ENCODE assay signal across 25 mouse cellular contexts in genomic region chr17:67636304-67636703, GRCm38 (mm10). TPM values are rescaled to one million over a fixed set of nuclear protein-coding genes. Genes with fewer than 3 reads are reported as not detected.
DNase-seq lines count a peak whose midpoint lies in the region; ATAC-seq and TF ChIP-seq lines count a peak whose summit lies in the region.
"Had no signal": no experiment of that assay in that cellular context is flagged by ENCODE, and none has a peak within 500 bp of the region (broad histone marks: within the 10 kb centered on the region; RNA-seq: fewer than 3 reads in every experiment).

No protein-coding gene starts in this region.

- no peaks in the 10 kb centered on the region for H3K4me1 ChIP-seq in hindbrain, postnatal 0 days (ENCODE audit: insufficient read depth, low read length)
- no peaks in the 10 kb centered on the region for H3K4me1 ChIP-seq in hindbrain, embryonic 14.5 days (replicated peaks; ENCODE audit: control insufficient read depth, insufficient read depth, low read length)
- H3K4me1 ChIP-seq in lung, postnatal 0 days (ENCODE audit: insufficient read depth, low read depth, low read length): no peaks in the 10 kb centered on the region
- peaks cover 3% of the 10 kb centered on the region; the same call in 1 of the 2 replicates for H3K4me1 ChIP-seq in kidney, embryonic 16.5 days (ENCODE audit: insufficient read depth, low read length)
- H3K4me1 ChIP-seq: liver, embryonic 13.5 days had no signal

- TF ChIP-seq CTCF in hindbrain, postnatal 0 days (IDR thresholded peaks at IDR 0.05; ENCODE audit: low read depth): peak; percentile 31; the same call in 1 of the 2 replicates
- peak; percentile 53 for TF ChIP-seq CTCF in lung, postnatal 0 days (IDR thresholded peaks at IDR 0.05)

- no peak overlapping the region for H3K27ac ChIP-seq in hindbrain, postnatal 0 days
- no peak overlapping the region for H3K27ac ChIP-seq in hindbrain, embryonic 14.5 days
- no peak overlapping the region for H3K27ac ChIP-seq in lung, postnatal 0 days (ENCODE audit: low read length)
- no peak overlapping the region for H3K27ac ChIP-seq in kidney, embryonic 16.5 days (ENCODE audit: low read length)
- H3K27ac ChIP-seq: forebrain, embryonic 10.5 days; hindbrain, embryonic 10.5 days; liver, embryonic 13.5 days; macrophage had no signal

- TF ChIP-seq EP300 in lung, postnatal 0 days (IDR thresholded peaks at IDR 0.05): no peak

- no peaks in the 10 kb centered on the region for H3K27me3 ChIP-seq in hindbrain, postnatal 0 days (ENCODE audit: insufficient read depth, low read length)
- H3K27me3 ChIP-seq in hindbrain, embryonic 14.5 days (ENCODE audit: control insufficient read depth, insufficient read depth, low read length): no peaks in the 10 kb centered on the region
- no peaks in the 10 kb centered on the region for H3K27me3 ChIP-seq in lung, postnatal 0 days (replicated peaks; ENCODE audit: insufficient read depth, low read length)
- H3K27me3 ChIP-seq in kidney, embryonic 16.5 days (ENCODE audit: insufficient read depth, low read length): no peaks in the 10 kb centered on the region
- H3K27me3 ChIP-seq: liver, embryonic 13.5 days had no signal

- no peaks in the 10 kb centered on the region for H3K9me3 ChIP-seq in hindbrain, postnatal 0 days (ENCODE audit: low read length)
- H3K9me3 ChIP-seq in hindbrain, embryonic 14.5 days (ENCODE audit: control insufficient read depth, low read length): no peaks in the 10 kb centered on the region
- H3K9me3 ChIP-seq in lung, postnatal 0 days (ENCODE audit: low read length): no peaks in the 10 kb centered on the region
- H3K9me3 ChIP-seq in kidney, embryonic 16.5 days (ENCODE audit: low read length): no peaks in the 10 kb centered on the region
- H3K9me3 ChIP-seq: forebrain, embryonic 10.5 days; hindbrain, embryonic 10.5 days; liver, embryonic 13.5 days had no signal

- DNase-seq in hindbrain, postnatal 0 days (ENCODE audit: low spot score): peak; percentile 9
- DNase-seq in hindbrain, embryonic 14.5 days (ENCODE audit: low spot score): no peak
- DNase-seq in lung, postnatal 0 days (ENCODE audit: low spot score): no peak
- no peak for DNase-seq in lung, postnatal 4 days
- DNase-seq in R1 (ENCODE audit: low read depth, low spot score): peak; percentile 43
- DNase-seq in embryo, embryonic 11 days: peak; percentile 22
- DNase-seq: adrenal gland, postnatal 10 days; cerebellum, adult 8-10 months; cerebellum, postnatal 36 days; kidney, adult 18-20 months; kidney, postnatal 14 days; liver, embryonic 13.5 days; lung, adult 2 months had no signal

- H3K4me3 ChIP-seq in hindbrain, postnatal 0 days (ENCODE audit: low read length): no peak overlapping the region
- H3K4me3 ChIP-seq in hindbrain, embryonic 14.5 days (replicated peaks; ENCODE audit: low read length): no peak overlapping the region
- H3K4me3 ChIP-seq in lung, postnatal 0 days (ENCODE audit: low read depth, low read length): no peak overlapping the region
- no peak overlapping the region for H3K4me3 ChIP-seq in kidney, embryonic 16.5 days (ENCODE audit: low read length)
- H3K4me3 ChIP-seq: forebrain, embryonic 10.5 days; hindbrain, embryonic 10.5 days; liver, embryonic 13.5 days had no signal

- H3K36me3 ChIP-seq in hindbrain, postnatal 0 days (ENCODE audit: insufficient read depth, low read length): no peaks in the 10 kb centered on the region
- H3K36me3 ChIP-seq in hindbrain, embryonic 14.5 days (replicated peaks; ENCODE audit: control insufficient read depth, insufficient read depth): no peaks in the 10 kb centered on the region
- no peaks in the 10 kb centered on the region for H3K36me3 ChIP-seq in lung, postnatal 0 days (ENCODE audit: insufficient read depth, low read length)
- H3K36me3 ChIP-seq in kidney, embryonic 16.5 days (ENCODE audit: insufficient read depth, low read length): no peaks in the 10 kb centered on the region
- H3K36me3 ChIP-seq: forebrain, embryonic 10.5 days; hindbrain, embryonic 10.5 days; liver, embryonic 13.5 days had no signal

- H3K9ac ChIP-seq in hindbrain, postnatal 0 days (replicated peaks; ENCODE audit: low read length): no peak overlapping the region
- H3K9ac ChIP-seq in hindbrain, embryonic 14.5 days: no peak overlapping the region
- no peak overlapping the region for H3K9ac ChIP-seq in lung, postnatal 0 days (replicated peaks; ENCODE audit: low read depth)
- no peak overlapping the region for H3K9ac ChIP-seq in kidney, embryonic 16.5 days (replicated peaks; ENCODE audit: low read length)
- H3K9ac ChIP-seq: liver, embryonic 13.5 days had no signal

- 76% methylated on average over 3 of the region's 3 CpGs for WGBS in hindbrain, postnatal 0 days
- WGBS in hindbrain, embryonic 14.5 days: 76% methylated on average over 3 of the region's 3 CpGs
- WGBS in lung, postnatal 0 days: 73% methylated on average over 3 of the region's 3 CpGs
- whole genome bisulfite sequencing in kidney, embryonic 16.5 days: 72% methylated on average over 3 of the region's 3 CpGs

- no peak overlapping the region for H3K4me2 ChIP-seq in hindbrain, postnatal 0 days (ENCODE audit: low read depth, low read length)
- no peak overlapping the region for H3K4me2 ChIP-seq in hindbrain, embryonic 14.5 days (replicated peaks)
- H3K4me2 ChIP-seq in lung, postnatal 0 days (replicated peaks; ENCODE audit: low read depth, low read length): no peak overlapping the region
- no peak overlapping the region for H3K4me2 ChIP-seq in kidney, embryonic 16.5 days (replicated peaks; ENCODE audit: low read depth, low read length)
- H3K4me2 ChIP-seq: heart, embryonic 11.5 days; liver, embryonic 13.5 days had no signal

- no peak for ATAC-seq in hindbrain, postnatal 0 days
- ATAC-seq in hindbrain, embryonic 14.5 days (ENCODE audit: low FRiP score): no peak
- ATAC-seq in lung, postnatal 0 days: no peak
- no peak for ATAC-seq in kidney, embryonic 16.5 days (ENCODE audit: low FRiP score, low TSS enrichment)

RNA-seq across cellular contexts. Expression of gene Lrrc30, which starts 3.8 kb away (rescaled TPM):
- not detected in 2 replicates for total RNA-seq in hindbrain, postnatal 0 days (2014; rRNA removed)
- polyA plus RNA-seq in hindbrain, postnatal 0 days (2015; fragmentation: Nextera tagmentation; extraction: Ambion mirVana): not detected in 2 replicates
- not detected in 2 replicates for polyA plus RNA-seq in hindbrain, embryonic 14.5 days (2014; fragmentation: Nextera tagmentation; extraction: Ambion mirVana)
- polyA plus RNA-seq in lung, postnatal 0 days (2015; fragmentation: Nextera tagmentation; extraction: Ambion mirVana): not detected in 2 replicates
- not detected in 2 replicates for polyA plus RNA-seq in kidney, embryonic 16.5 days (2015; fragmentation: Nextera tagmentation; extraction: Ambion mirVana)
- total RNA-seq: layer of hippocampus, adult 8-10 months; left cerebral cortex, postnatal 36 days; monocyte, adult 5-6 weeks; neutrophil, adult 5-6 weeks had no signal
- polyA plus RNA-seq: embryonic facial prominence, embryonic 11.5 days; forebrain, embryonic 10.5 days; heart, embryonic 11.5 days; hindbrain, embryonic 10.5 days; liver, embryonic 13.5 days; lung, adult 2 months; macrophage; thymus, postnatal 0 days; urinary bladder, adult 2 months had no signal

Comparison
In these comparisons a context has a peak if more than half of its experiments do, and no peak if none do; other contexts are left out.
1. DNase-seq: peak in hindbrain, postnatal 0 days (single experiment), R1 (single experiment) and embryo, embryonic 11 days (single experiment); none in hindbrain, embryonic 14.5 days (single experiment), lung, postnatal 0 days (single experiment) and lung, postnatal 4 days (0 of 2).